Mouse (Mus musculus): ENCODE data around the gene Slc16a7.

GRCm38 (mm10) chr10:125418795-125419194 lies 29.5 kb upstream of the Slc16a7 start:
- TF ChIP-seq POLR2A (IDR thresholded peaks at IDR 0.05; ENCODE audit: control insufficient read depth, extremely low read depth, insufficient read depth, low read length, poor library complexity) (no peak), CTCF (IDR thresholded peaks at IDR 0.05; ENCODE audit: borderline replicate concordance, control insufficient read depth, extremely low read depth, insufficient read depth, low read length, poor library complexity) (no peak)

Measured in thymus, adult 2 months (tissue).